Mouse (Mus musculus): ENCODE results near the gene Xrn1. TPM values are rescaled to one million over a fixed set of nuclear protein-coding genes. Genes with fewer than 3 reads are reported as not detected.

Xrn1 gene
- polyA plus RNA-seq, 1 experiment: 1.8 TPM

- Histone ChIP-seq H3K27me3 (ENCODE audit: control insufficient read depth, insufficient read depth, low read length) (no peaks in the 10 kb centered on the region), H3K4me3 (ENCODE audit: low read depth, low read length) (no peak overlapping the region), H3K4me1 (ENCODE audit: control insufficient read depth, insufficient read depth, insufficient read length, low read length) (peaks cover 2% of the 10 kb centered on the region), H3K36me3 (ENCODE audit: control insufficient read depth, insufficient read depth, low read length) (no peaks in the 10 kb centered on the region), H3K27ac (ENCODE audit: insufficient read depth, low read depth, low read length) (no peak overlapping the region)
- TF ChIP-seq POLR2A (IDR thresholded peaks at IDR 0.05; ENCODE audit: low read depth, low read length) (no peak), CTCF (IDR thresholded peaks at IDR 0.05; ENCODE audit: extremely low read depth, insufficient read length, insufficient replicate concordance, low read depth, low read length) (no peak)
- 54% methylated on average over 1 of the region's 1 CpGs for WGBS
Observed at GRCm38 (mm10) chr9:96095192-96095591, 140.6 kb downstream of the Xrn1 start.

DNA sequence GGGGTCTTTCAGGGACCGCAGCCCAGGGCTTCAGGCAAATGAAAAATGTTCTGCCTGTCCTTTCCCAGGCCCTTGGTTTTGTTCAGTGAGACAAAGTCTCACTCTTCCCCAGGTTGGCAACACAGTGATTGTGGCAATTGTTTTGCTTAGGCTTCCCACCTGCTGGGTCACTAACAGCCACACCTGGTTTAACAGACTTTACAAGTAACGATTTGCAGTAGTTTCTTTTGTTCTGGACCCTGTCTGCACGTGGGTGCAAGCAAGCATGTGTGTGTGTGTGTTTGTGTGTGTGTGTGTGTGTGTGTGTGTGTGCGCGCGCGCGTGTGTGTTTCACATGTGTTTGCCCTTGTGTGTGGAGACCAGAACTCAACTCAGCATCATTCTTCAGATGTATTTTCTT lies 148.3 kb downstream of the Xrn1 start:
- no peaks in the 10 kb centered on the region for H3K36me3 ChIP-seq (ENCODE audit: control insufficient read depth, insufficient read depth, low read length)
- no peak overlapping the region for H3K4me3 ChIP-seq (ENCODE audit: low read depth, low read length)
- H3K4me1 ChIP-seq (ENCODE audit: control insufficient read depth, insufficient read depth, insufficient read length, low read length): no peaks in the 10 kb centered on the region
- 87% methylated on average over 8 of the region's 8 CpGs for WGBS
- TF ChIP-seq POLR2A (IDR thresholded peaks at IDR 0.05; ENCODE audit: low read depth, low read length) (no peak), CTCF (IDR thresholded peaks at IDR 0.05; ENCODE audit: extremely low read depth, insufficient read length, insufficient replicate concordance, low read depth, low read length) (no peak)
- no peaks in the 10 kb centered on the region for H3K27me3 ChIP-seq (ENCODE audit: control insufficient read depth, insufficient read depth, low read length)
- H3K27ac ChIP-seq (ENCODE audit: insufficient read depth, low read depth, low read length): no peak overlapping the region

Other genes starting within 250 kb of the Xrn1 start
- 1.7 and 2.2 TPM in 2 replicates for gene Trpc1, start 204.4 kb upstream of the Xrn1 start, polyA plus RNA-seq (2012; rRNA removed)
- 18.8 and 82.0 TPM in 2 replicates for gene Pls1, start 109.4 kb upstream of the Xrn1 start, polyA plus RNA-seq (2012; rRNA removed)
- 0.14 and 0.35 TPM in 2 replicates for gene Atr, start 97.2 kb upstream of the Xrn1 start, polyA plus RNA-seq (2012; rRNA removed)
- gene Gk5, start 164.6 kb downstream of the Xrn1 start, polyA plus RNA-seq (2012; rRNA removed): 2.5 and 3.5 TPM in 2 replicates
- gene Tfdp2, start 241.5 kb downstream of the Xrn1 start, polyA plus RNA-seq (2012; rRNA removed): 8.5 and 23.9 TPM in 2 replicates

All from small intestine, adult 2 months (tissue).